Comparison of ENCODE assay signal across 15 mouse cellular contexts in the genomic region with DNA sequence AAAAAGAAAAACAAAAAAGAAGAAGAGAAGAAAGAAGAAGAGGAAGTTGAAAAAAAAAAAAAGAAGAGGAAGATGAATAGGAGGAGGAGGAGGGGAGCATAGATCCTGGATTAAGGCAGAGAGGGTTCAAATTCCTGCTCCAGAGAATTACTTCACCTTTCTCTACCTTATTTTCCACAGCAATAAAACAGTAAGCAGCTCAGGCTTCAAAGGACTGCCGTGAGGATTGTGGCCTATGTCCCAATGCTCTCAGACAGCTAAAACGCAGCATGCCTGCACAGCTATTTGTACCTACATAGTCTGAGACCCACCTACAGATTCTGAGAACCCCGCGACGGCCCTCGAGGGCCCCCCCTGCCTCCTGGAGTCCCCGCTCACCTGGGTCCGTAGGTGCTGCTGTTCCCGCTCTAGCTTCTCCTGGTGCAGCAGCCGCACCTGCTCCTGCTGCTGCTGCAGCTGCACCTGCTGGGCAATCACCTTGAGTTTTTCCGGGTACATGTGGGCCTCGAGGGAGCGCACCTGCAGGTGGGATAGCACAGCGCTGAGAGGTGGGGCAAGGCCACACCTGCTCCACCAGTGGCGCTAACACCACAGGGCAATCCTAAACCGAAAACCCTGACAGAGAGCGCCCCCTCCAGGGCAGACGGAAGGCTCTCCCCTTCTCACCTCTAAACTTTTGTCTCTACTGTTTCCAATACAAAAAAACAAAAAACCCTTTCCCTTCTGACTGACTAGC. TPM values are rescaled to one million over a fixed set of nuclear protein-coding genes. Genes with fewer than 3 reads are reported as not detected.
A peak's percentile ranks its signal among the peaks of the same experiment; 100 is the strongest.
DNase-seq lines count a peak whose midpoint lies in the region; ATAC-seq and TF ChIP-seq lines count a peak whose summit lies in the region.
"Had no signal": no experiment of that assay in that cellular context is flagged by ENCODE, and none has a peak within 500 bp of the region (broad histone marks: within the 10 kb centered on the region; RNA-seq: fewer than 3 reads in every experiment).

No protein-coding gene starts in this region.

- ATAC-seq in CD4-positive, CD25-positive, alpha-beta regulatory T cell, adult 4 months = no peak
- no peak for ATAC-seq in liver, postnatal 0 days
- no peak for ATAC-seq in liver, embryonic 11.5 days (replicated peaks; ENCODE audit: low FRiP score)
- ATAC-seq: forebrain, embryonic 14.5 days; inflammation-experienced regulatory T-cells, adult 6 months; midbrain, embryonic 15.5 days had no signal

- no peak overlapping the region for H3K27ac ChIP-seq in liver, postnatal 0 days (ENCODE audit: low read depth)
- no peak overlapping the region; the same call in 1 of the 2 replicates for H3K27ac ChIP-seq in liver, embryonic 11.5 days (ENCODE audit: low read depth, low read length)
- H3K27ac ChIP-seq in MEL (ENCODE audit: control insufficient read depth, low read depth, low read length) = no peak overlapping the region
- H3K27ac ChIP-seq in small intestine, adult 2 months (ENCODE audit: insufficient read depth, low read depth, low read length) = peak overlapping the region; percentile 83
- H3K27ac ChIP-seq: lung, embryonic 15.5 days; midbrain, embryonic 15.5 days; neural tube, embryonic 13.5 days had no signal

- 83% methylated on average over 18 of the region's 18 CpGs for WGBS in liver, postnatal 0 days (ENCODE audit: insufficient replicate concordance)
- 88% methylated on average over 18 of the region's 18 CpGs for WGBS in liver, embryonic 11.5 days
- 27% methylated on average over 18 of the region's 18 CpGs for WGBS in small intestine, adult 2 months

- TF ChIP-seq CTCF in liver, postnatal 0 days (IDR thresholded peaks at IDR 0.05; ENCODE audit: low read depth) = peak; percentile 47
- TF ChIP-seq CTCF in MEL (IDR thresholded peaks at IDR 0.05 in 2 of 3, conservative IDR thresholded peaks at IDR 0.05 in 1 of 3; ENCODE audit: control insufficient read depth in 1 of 3, insufficient read depth in 1 of 3, low read depth in 2 of 3, low read length in 3 of 3, poor library complexity in 1 of 3, severe bottlenecking in 1 of 3) = peak; percentile 38 to 59 (median 44); a peak in 5 of 6 replicates
- TF ChIP-seq CTCF in small intestine, adult 2 months (IDR thresholded peaks at IDR 0.05; ENCODE audit: extremely low read depth, insufficient read length, insufficient replicate concordance, low read depth, low read length) = peak; percentile 71

- no peak overlapping the region for H3K4me3 ChIP-seq in liver, postnatal 0 days (ENCODE audit: low read depth, low read length)
- H3K4me3 ChIP-seq in liver, embryonic 11.5 days (ENCODE audit: low read depth, low read length) = no peak overlapping the region
- H3K4me3 ChIP-seq in MEL (ENCODE audit: control insufficient read depth in 1 of 2, insufficient read depth in 1 of 2, low read depth in 2 of 2, low read length in 2 of 2) = no peak overlapping the region
- peak overlapping the region; percentile 45 for H3K4me3 ChIP-seq in small intestine, adult 2 months (ENCODE audit: low read depth, low read length)
- H3K4me3 ChIP-seq: lung, embryonic 15.5 days; midbrain, embryonic 15.5 days; neural tube, embryonic 13.5 days had no signal

- H3K27me3 ChIP-seq in liver, postnatal 0 days (ENCODE audit: insufficient read depth, low read length) = no peaks in the 10 kb centered on the region
- no peaks in the 10 kb centered on the region for H3K27me3 ChIP-seq in liver, embryonic 11.5 days (replicated peaks; ENCODE audit: control insufficient read depth, insufficient read depth, low read length)
- H3K27me3 ChIP-seq in MEL (ENCODE audit: control insufficient read depth in 1 of 2, insufficient read depth in 2 of 2, low read length in 2 of 2) = no peaks in the 10 kb centered on the region
- H3K27me3 ChIP-seq in small intestine, adult 2 months (ENCODE audit: control insufficient read depth, insufficient read depth, low read length) = no peaks in the 10 kb centered on the region
- H3K27me3 ChIP-seq: lung, embryonic 15.5 days; midbrain, embryonic 15.5 days; neural tube, embryonic 13.5 days had no signal

- peaks cover 35% of the 10 kb centered on the region for H3K36me3 ChIP-seq in liver, postnatal 0 days (replicated peaks; ENCODE audit: insufficient read depth, low read length)
- H3K36me3 ChIP-seq in liver, embryonic 11.5 days (ENCODE audit: control insufficient read depth, insufficient read depth, low read length) = peaks cover 40% of the 10 kb centered on the region
- H3K36me3 ChIP-seq in MEL (ENCODE audit: control insufficient read depth in 1 of 2, insufficient read depth in 2 of 2, low read length in 2 of 2) = peaks cover 6 to 15% of the 10 kb centered on the region in 2 experiments; a peak in 3 of 4 replicates
- peaks cover 12% of the 10 kb centered on the region for H3K36me3 ChIP-seq in small intestine, adult 2 months (ENCODE audit: control insufficient read depth, insufficient read depth, low read length)

- H3K9ac ChIP-seq in liver, postnatal 0 days (replicated peaks) = no peak overlapping the region
- no peak overlapping the region for H3K9ac ChIP-seq in liver, embryonic 11.5 days (ENCODE audit: low read depth, low read length)
- H3K9ac ChIP-seq in MEL (ENCODE audit: control insufficient read depth, low read depth, low read length, poor library complexity, severe bottlenecking) = no peak overlapping the region
- H3K9ac ChIP-seq: lung, embryonic 15.5 days; midbrain, embryonic 15.5 days; neural tube, embryonic 13.5 days had no signal

- peaks cover 25% of the 10 kb centered on the region for H3K4me1 ChIP-seq in liver, postnatal 0 days (ENCODE audit: insufficient read depth)
- peaks cover 30% of the 10 kb centered on the region for H3K4me1 ChIP-seq in liver, embryonic 11.5 days (replicated peaks; ENCODE audit: control insufficient read depth, insufficient read depth, low read length)
- H3K4me1 ChIP-seq in MEL (ENCODE audit: control insufficient read depth in 1 of 2, insufficient read depth in 2 of 2, low read length in 2 of 2) = peaks cover 4 to 15% of the 10 kb centered on the region in 2 experiments
- peaks cover 11% of the 10 kb centered on the region for H3K4me1 ChIP-seq in small intestine, adult 2 months (ENCODE audit: control insufficient read depth, insufficient read depth, insufficient read length, low read length)
- H3K4me1 ChIP-seq: midbrain, embryonic 15.5 days had no signal

- H3K9me3 ChIP-seq in liver, postnatal 0 days (ENCODE audit: low read length) = no peaks in the 10 kb centered on the region
- H3K9me3 ChIP-seq in liver, embryonic 11.5 days (ENCODE audit: control insufficient read depth, low read length) = no peaks in the 10 kb centered on the region
- H3K9me3 ChIP-seq in MEL (replicated peaks; ENCODE audit: insufficient read depth, low read length) = no peaks in the 10 kb centered on the region
- H3K9me3 ChIP-seq: lung, embryonic 15.5 days; midbrain, embryonic 15.5 days; neural tube, embryonic 13.5 days had no signal

- peak; percentile 26 for DNase-seq in CD4-positive, CD25-positive, alpha-beta regulatory T cell, adult 2 months (ENCODE audit: low read depth, low spot score)
- no peak for DNase-seq in liver, postnatal 0 days
- DNase-seq in liver, embryonic 11.5 days (ENCODE audit: low spot score) = no peak
- no peak for DNase-seq in MEL (ENCODE audit: low read depth, low spot score)
- DNase-seq in right cerebral cortex, adult 18-20 months = no peak
- no peak for DNase-seq in cerebellum, postnatal 10 days
- DNase-seq: cerebellum, adult 8-10 months; gastrocnemius, postnatal 14 days had no signal

- no peak for TF ChIP-seq EP300 in liver, postnatal 0 days (IDR thresholded peaks at IDR 0.05; ENCODE audit: low read depth)
- TF ChIP-seq EP300 in MEL (IDR thresholded peaks at IDR 0.05; ENCODE audit: low read depth in 1 of 2, low read length in 2 of 2) = no peak

- no peak overlapping the region for H3K4me2 ChIP-seq in liver, postnatal 0 days (ENCODE audit: low read depth, low read length)
- no peak overlapping the region for H3K4me2 ChIP-seq in liver, embryonic 11.5 days
- H3K4me2 ChIP-seq: lung, embryonic 15.5 days; midbrain, embryonic 15.5 days; neural tube, embryonic 13.5 days had no signal

- peaks cover 11% of the 10 kb centered on the region for H3K79me2 ChIP-seq in MEL (ENCODE audit: control insufficient read depth, insufficient read depth, low read length, poor library complexity)

- TF ChIP-seq POLR2A in MEL (IDR thresholded peaks at IDR 0.05; ENCODE audit: control insufficient read depth in 1 of 2, insufficient read depth in 1 of 2, low read depth in 1 of 2, low read length in 2 of 2, poor library complexity in 1 of 2) = no peak
- TF ChIP-seq POLR2A in small intestine, adult 2 months (IDR thresholded peaks at IDR 0.05; ENCODE audit: low read depth, low read length) = no peak

- TF ChIP-seq RAD21 in MEL (IDR thresholded peaks at IDR 0.05; ENCODE audit: low read depth, low read length) = peak; percentile 13; the same call in 1 of the 2 replicates

RNA-seq across cellular contexts. Expression of a gene that starts 7.5 kb away (rescaled TPM):
- polyA plus RNA-seq in CD4-positive, CD25-positive, alpha-beta regulatory T cell, adult 4 months (2017; shearing (Covaris generic)) = under 1 TPM; 0.42 to 0.97 TPM
- polyA plus RNA-seq in liver, postnatal 0 days (2015; fragmentation: Nextera tagmentation; extraction: Ambion mirVana) = 1.00 and 3.0 TPM in 2 replicates
- polyA plus RNA-seq in liver, embryonic 11.5 days (2014; fragmentation: Nextera tagmentation; extraction: Ambion mirVana) = 8.7 and 8.8 TPM in 2 replicates
- 14.6 and 18.8 TPM in 2 replicates for total RNA-seq in MEL (2012; rRNA removed)
- polyA plus RNA-seq in MEL (2012; ENCODE audit: insufficient read depth in 1 of 2, insufficient read length in 2 of 2, low read depth in 1 of 2, low replicate concordance in 2 of 2, missing spikeins in 1 of 2) = 10 to 100 TPM in 1 of 2 experiments, not detected in 1; 15.3 TPM
- 0.18 and 0.25 TPM in 2 replicates for polyA plus RNA-seq in small intestine, adult 2 months (2012; rRNA removed)

RNA-seq across cellular contexts. Expression of a gene that starts 10.5 kb away (rescaled TPM):
- polyA plus RNA-seq in CD4-positive, CD25-positive, alpha-beta regulatory T cell, adult 4 months (2017; shearing (Covaris generic)) = 1 to 10 TPM; 6.5 to 7.3 TPM
- 3.9 and 5.6 TPM in 2 replicates for polyA plus RNA-seq in liver, postnatal 0 days (2015; fragmentation: Nextera tagmentation; extraction: Ambion mirVana)
- polyA plus RNA-seq in liver, embryonic 11.5 days (2014; fragmentation: Nextera tagmentation; extraction: Ambion mirVana) = 23.3 and 25.1 TPM in 2 replicates
- total RNA-seq in MEL (2012; rRNA removed) = 26.2 and 26.3 TPM in 2 replicates
- polyA plus RNA-seq in MEL (2012; ENCODE audit: insufficient read depth in 1 of 2, insufficient read length in 2 of 2, low read depth in 1 of 2, low replicate concordance in 2 of 2, missing spikeins in 1 of 2) = 100 to 1,000 TPM in 1 of 2 experiments, 10 to 100 TPM in 1; 40.3 to 217 TPM
- polyA plus RNA-seq in small intestine, adult 2 months (2012; rRNA removed) = 4.0 and 8.3 TPM in 2 replicates

RNA-seq across cellular contexts. Expression of a gene that starts 45.4 kb away (rescaled TPM):
- under 1 TPM in 1 of 2 experiments, not detected in 1; 0.73 TPM for polyA plus RNA-seq in CD4-positive, CD25-positive, alpha-beta regulatory T cell, adult 4 months (2017; shearing (Covaris generic))
- 1.7 and 1.9 TPM in 2 replicates for polyA plus RNA-seq in liver, postnatal 0 days (2015; fragmentation: Nextera tagmentation; extraction: Ambion mirVana)
- polyA plus RNA-seq in liver, embryonic 11.5 days (2014; fragmentation: Nextera tagmentation; extraction: Ambion mirVana) = 10.8 and 11.7 TPM in 2 replicates
- total RNA-seq in MEL (2012; rRNA removed) = 0.42 and 0.62 TPM in 2 replicates
- polyA plus RNA-seq in MEL (2012; ENCODE audit: insufficient read depth in 1 of 2, insufficient read length in 2 of 2, low read depth in 1 of 2, low replicate concordance in 2 of 2, missing spikeins in 1 of 2) = 1 to 10 TPM in 1 of 2 experiments, not detected in 1; 5.0 TPM
- 8.6 and 10.1 TPM in 2 replicates for polyA plus RNA-seq in small intestine, adult 2 months (2012; rRNA removed)
